Mouse (Mus musculus): ENCODE data around the gene Odf2l.

GRCm38 (mm10) chr3:145156883-145157282 lies 38.5 kb downstream of the Odf2l start:
- TF ChIP-seq GATA1 (IDR thresholded peaks at IDR 0.05; ENCODE audit: borderline replicate concordance, low read length) (no peak), FLI1 (IDR thresholded peaks at IDR 0.05; ENCODE audit: low read length) (no peak)

Measured in megakaryocyte, embryonic 14.5 days (primary cell).